Mouse (Mus musculus): ENCODE measurements at regions not wholly inside any gene's neighbourhood (a gene's known extent, or its start where the extent isn't known, plus 50 kb on each side); places are given as distances from the start of the nearest gene placed in this dataset.
A peak's percentile ranks its signal among the peaks of the same experiment; 100 is the strongest.

- peak; percentile 39 for DNase-seq (ENCODE audit: low spot score)
Observed at GRCm38 (mm10) chr12:32735224-32735623, 84.1 kb upstream of the Nampt start.

DNA sequence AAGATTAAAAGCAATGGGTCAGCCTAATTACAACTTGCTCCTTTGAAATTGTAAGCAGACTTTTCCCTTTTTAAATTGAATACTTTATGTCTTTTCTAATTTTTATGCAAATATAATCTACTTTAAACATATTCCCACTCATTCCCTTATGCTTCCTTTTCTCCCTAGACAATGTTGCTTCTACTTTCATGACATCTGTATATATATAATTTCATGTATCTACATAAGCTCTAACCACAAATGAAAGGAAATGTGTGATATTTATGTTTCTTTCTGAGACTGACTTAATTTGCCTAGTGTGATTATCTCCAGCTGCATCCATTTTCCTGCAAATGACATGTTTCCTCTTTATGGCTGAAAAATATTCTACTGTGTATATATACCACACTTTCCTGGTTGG lies 77.9 kb upstream of the Nampt start:
- no peak for DNase-seq (ENCODE audit: low spot score)

GRCm38 (mm10) chr12:32757441-32758119 lies 61.8 kb upstream of the Nampt start:
- peak; percentile 76 for DNase-seq (ENCODE audit: low spot score)

DNA sequence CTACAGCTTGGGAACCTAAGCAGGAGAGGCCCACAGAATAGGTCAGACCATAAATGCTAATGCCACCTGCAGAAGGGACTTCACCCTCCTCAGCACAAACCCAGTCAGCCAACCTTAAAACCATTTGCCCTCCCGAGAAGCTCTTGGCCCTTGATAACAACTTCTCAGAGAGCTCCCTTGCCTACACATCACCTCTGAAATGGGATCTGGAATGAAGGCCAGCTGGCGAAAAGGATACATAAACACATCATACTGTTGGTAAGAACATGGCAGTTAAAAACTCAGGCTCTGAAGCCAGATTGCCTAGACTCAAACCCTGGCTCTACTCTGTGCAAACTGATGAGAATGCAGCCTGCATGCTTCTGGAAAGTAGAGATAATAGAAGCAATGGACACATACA lies 61.2 kb upstream of the Nampt start:
- DNase-seq (ENCODE audit: low spot score), result no peak

- DNase-seq (ENCODE audit: low spot score), result no peak
Observed at GRCm38 (mm10) chr12:32760627-32761026, 58.7 kb upstream of the Nampt start.

DNA sequence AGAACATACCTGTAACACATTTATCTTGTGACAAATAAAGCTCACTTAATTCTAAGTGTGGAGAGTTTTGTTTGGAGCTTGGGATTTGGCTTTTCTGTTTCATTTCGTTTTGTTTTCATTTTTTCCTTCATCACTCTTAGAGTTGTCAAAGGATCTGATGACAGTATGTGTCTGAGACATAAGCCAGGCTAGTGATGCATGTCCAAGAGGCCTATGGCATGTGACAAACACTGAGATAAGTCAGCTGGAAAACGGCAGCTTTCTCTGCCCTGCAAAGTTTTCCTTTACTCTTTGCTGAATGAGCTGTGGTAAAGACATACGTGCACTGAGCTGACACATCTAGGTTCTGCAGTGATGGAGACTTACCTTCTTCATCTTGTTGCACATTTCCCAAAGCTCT lies 58.3 kb upstream of the Nampt start:
- DNase-seq (ENCODE audit: low spot score), result no peak

DNA sequence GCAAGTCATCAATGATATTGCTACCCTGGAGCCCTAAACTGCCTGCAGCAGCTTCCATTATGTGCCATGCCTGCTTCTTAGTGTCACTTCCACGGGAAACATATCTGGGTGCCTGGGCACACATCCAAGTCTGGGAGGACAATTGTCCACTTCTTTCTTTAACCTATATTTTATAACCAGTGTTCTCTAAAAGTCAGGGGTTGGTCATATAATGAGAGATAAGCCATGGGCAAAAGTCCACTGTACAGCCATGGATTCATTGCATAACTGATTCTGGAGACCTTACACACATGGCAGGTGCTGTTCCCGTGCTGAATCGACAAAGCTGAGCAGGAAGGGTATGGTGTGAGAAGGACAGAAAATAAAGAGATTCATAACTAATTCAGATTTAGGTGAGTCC lies 55.1 kb upstream of the Nampt start:
- DNase-seq (ENCODE audit: low spot score), result peak; percentile 21

- DNase-seq (ENCODE audit: low spot score), result peak; percentile 52
Observed at GRCm38 (mm10) chr12:32764747-32765146, 54.6 kb upstream of the Nampt start.

GRCm38 (mm10) chr12:32765861-32766260 lies 53.5 kb upstream of the Nampt start:
- DNase-seq (ENCODE audit: low spot score), result peak; percentile 98

DNA sequence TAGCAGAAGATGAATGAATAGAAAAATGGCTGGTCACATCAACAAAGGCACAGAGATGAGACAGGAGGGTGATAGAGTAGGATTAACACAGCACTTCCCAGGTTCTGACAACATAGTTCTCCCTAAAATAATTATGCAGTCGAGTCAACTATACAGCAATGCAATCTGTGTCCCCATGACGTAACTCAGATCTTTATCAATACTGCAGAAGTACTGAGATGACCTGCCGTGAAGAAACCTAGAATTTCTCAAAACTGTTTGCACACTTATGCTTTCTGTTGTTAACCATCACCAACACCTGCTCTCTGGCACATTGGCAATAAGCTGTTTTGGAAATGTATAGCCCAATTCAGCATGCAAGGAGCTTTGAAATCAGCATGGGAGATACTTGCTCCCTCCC lies 52.8 kb upstream of the Nampt start:
- no peak for DNase-seq (ENCODE audit: low spot score)

DNA sequence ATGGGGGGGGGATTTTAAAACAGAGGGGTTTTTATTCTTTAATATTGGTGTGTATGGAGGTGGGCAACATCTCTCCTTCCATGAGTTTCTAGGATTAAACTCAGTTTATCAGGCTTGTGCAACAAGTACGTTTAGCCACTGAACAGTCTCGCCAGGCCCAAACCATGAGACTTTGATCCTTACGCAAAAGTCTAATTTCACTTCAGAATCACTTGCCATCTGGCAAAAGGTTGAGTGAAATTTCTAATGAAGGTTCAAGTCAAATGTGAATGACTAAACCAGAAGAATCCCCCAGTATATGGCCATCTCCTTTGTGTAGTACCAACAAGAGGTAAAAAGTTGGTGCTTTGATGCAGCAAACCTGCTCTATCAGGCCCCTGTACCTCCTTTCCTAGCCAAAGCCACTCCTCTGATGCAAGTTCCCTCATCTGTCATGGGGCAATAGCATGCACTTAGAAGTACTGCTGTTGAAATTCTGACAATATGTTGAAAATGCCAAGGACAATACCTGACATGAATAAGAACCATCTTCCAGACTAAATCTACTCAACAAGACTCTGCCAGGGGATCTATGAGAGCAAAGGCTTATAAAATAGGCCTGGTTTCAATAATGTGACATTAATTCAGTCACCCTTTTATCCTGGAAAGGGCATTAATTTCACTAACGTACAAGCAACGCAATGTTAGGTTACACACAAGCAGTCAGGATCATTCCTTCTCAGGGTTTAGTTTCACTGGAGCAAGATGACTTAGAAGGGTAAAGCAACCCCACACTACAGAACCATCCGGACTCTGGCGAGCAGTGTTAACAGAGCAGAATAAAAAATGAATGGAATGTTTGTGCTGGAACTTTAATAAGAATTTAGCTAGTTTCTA lies 51.9 kb upstream of the Nampt start:
- DNase-seq (ENCODE audit: low spot score), result peak; percentile 46

GRCm38 (mm10) chr12:32768082-32768743 lies 51.1 kb upstream of the Nampt start:
- peak; percentile 92 for DNase-seq (ENCODE audit: low spot score)

GRCm38 (mm10) chr12:32768744-32769535 lies 50.4 kb upstream of the Nampt start:
- DNase-seq (ENCODE audit: low spot score), result no peak

Data from adipocyte (in vitro differentiated cells).